Mouse (Mus musculus) brain, embryonic 14.5 days (tissue): ENCODE results near the gene Ptpn18.

Experiments
- CTCF ChIP-seq: fragments of 200-500 bp; IDR thresholded peaks from 2 replicates; pipeline ENCODE4 v1.5.1; 2012; ENCODE audit warnings: inconsistent platforms, mild to moderate bottlenecking, moderate library complexity, borderline replicate concordance; ENCODE audit not compliant: insufficient read depth, insufficient read length; ENCODE audit errors: extremely low read depth
- POLR2A ChIP-seq: fragments of 200-500 bp; IDR thresholded peaks from 2 replicates; pipeline ENCODE4 v1.6.1; 2012; ENCODE audit warnings: mild to moderate bottlenecking, inconsistent platforms, borderline replicate concordance; ENCODE audit not compliant: poor library complexity, insufficient read depth, insufficient read length, severe bottlenecking; ENCODE audit errors: extremely low read depth

- TF ChIP-seq CTCF (no peak), POLR2A (no peak)
Observed at GRCm38 (mm10) chr1:34522205-34522849, 62.8 kb downstream of the Ptpn18 start.
